Mouse (Mus musculus) kidney, postnatal 10 days (tissue): ENCODE measurements at regions not wholly inside any gene's neighbourhood (a gene's known extent, or its start where the extent isn't known, plus 50 kb on each side); places are given as distances from the start of the nearest gene placed in this dataset.
"Not testable (repeated sequence)": the region's sequence is repeated elsewhere in the genome, so short reads cannot be mapped to it uniquely, and the experiment has no call there.

Experiments used
- DNase-seq: peaks from one replicate; pipeline ENCODE4 v3.0.0; 2021; ENCODE audit warnings: mixed read lengths

- peak; percentile 5 for DNase-seq
Observed at GRCm38 (mm10) chrX:63991127-63991526, 160.9 kb downstream of the Gm6760 start.

GRCm38 (mm10) chrX:63972386-63972785 is 179.6 kb downstream of the Gm6760 start:
- DNase-seq = not testable (repeated sequence)
